Mouse (Mus musculus): ENCODE measurements around the gene Sco2. TPM values are rescaled to one million over a fixed set of nuclear protein-coding genes. Genes with fewer than 3 reads are reported as not detected.

The Sco2 gene
- polyA plus RNA-seq, 1 experiment from 2014 or later: 7.4 TPM

DNA sequence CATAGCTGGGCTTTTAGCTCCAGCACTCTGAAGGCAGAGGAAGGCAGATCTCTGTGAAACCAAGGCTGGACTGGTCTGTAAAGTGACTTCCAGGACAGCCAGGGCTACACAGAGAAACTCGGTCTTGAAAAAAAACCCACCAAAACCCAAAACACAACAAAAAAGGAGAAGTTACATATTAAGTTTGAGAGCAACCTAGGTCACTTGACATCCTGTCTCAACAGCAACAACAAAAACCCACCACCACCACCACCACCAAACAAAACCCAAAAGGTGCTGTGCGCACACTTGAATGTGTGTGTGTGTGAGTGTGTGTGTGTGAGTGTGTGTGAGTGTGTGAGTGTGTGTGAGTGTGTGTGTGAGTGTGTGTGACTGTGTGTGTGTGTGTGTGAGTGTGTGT is 34.0 kb downstream of the Sco2 start:
- no peak for DNase-seq (ENCODE audit: low spot score)
- WGBS: 89% methylated on average over 2 of the region's 2 CpGs

DNA sequence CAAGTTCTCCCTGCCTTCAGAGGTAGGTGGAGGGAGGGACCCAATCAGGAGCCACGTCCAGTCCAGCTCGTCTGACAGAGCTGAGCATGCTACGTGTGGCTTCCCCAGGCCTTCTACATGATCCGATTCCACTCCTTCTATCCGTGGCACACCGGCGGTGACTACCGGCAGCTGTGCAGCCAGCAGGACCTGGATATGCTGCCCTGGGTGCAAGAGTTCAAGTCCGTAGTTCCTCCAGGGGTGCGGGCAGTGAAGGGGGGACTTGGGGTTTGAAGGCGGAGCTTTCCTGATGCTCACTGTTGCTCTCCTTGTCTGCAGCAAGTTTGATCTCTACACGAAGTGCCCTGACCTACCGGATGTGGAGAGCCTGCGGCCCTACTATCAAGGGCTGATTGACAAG is 37.2 kb downstream of the Sco2 start:
- Histone ChIP-seq H3K27me3 (ENCODE audit: low read depth, poor library complexity, severe bottlenecking) (no peaks in the 10 kb centered on the region), H3K36me3 (no peaks in the 10 kb centered on the region), H3K4me1 (no peaks in the 10 kb centered on the region), H3K9me3 (replicated peaks) (no peaks in the 10 kb centered on the region), H3K4me3 (no peak overlapping the region), H3K27ac (no peak overlapping the region)
- 86% methylated on average over 14 of the region's 14 CpGs for WGBS
- no peak for DNase-seq (ENCODE audit: low spot score)

More for the DNA sequence above, 34.0 kb downstream of the Sco2 start:
- H3K36me3 ChIP-seq: no peaks in the 10 kb centered on the region
- no peaks in the 10 kb centered on the region for H3K9me3 ChIP-seq (replicated peaks)
- no peak overlapping the region for H3K27ac ChIP-seq
- no peaks in the 10 kb centered on the region for H3K4me1 ChIP-seq
- H3K27me3 ChIP-seq (ENCODE audit: low read depth, poor library complexity, severe bottlenecking): no peaks in the 10 kb centered on the region
- no peak overlapping the region for H3K4me3 ChIP-seq

DNA sequence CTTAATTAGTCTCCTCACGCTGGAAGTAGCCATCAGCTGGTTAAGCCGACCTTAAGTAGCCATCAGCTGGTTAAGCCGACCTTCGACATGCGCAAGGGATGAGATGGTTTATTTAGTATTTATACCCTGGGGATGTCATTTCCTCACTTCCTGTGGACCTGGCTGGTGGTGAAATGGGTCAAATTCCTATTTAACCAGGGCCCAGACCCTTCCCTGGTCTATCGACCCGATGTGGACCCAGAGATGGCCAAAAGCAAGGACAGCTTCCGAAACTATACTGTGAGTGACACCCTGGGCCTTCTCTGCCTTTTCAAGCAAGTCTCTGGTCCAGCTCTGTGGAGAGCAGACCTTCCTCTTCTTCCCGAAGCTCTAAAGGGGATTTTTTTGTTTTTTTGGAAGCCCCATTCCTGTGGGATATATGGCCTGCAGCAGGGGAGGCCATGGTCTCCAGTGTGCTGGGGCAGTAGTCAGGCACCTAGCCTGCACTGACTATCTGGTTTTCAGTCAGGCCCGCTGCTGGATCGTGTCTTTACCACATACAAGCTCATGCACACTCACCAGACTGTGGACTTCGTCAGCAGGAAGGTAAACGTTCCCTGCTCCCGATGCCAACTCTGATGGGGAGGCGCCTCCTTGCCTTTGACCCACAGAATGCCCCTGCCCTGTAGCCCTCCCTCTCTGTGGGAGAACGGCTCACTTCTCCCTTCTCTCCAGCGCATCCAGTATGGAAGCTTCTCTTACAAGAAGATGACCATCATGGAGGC is 38.7 kb downstream of the Sco2 start:
- H3K4me3 ChIP-seq: no peak overlapping the region
- DNase-seq (ENCODE audit: low spot score): no peak
- no peaks in the 10 kb centered on the region for H3K27me3 ChIP-seq (ENCODE audit: low read depth, poor library complexity, severe bottlenecking)
- no peaks in the 10 kb centered on the region for H3K36me3 ChIP-seq
- 88% methylated on average over 17 of the region's 17 CpGs for WGBS
- no peaks in the 10 kb centered on the region for H3K4me1 ChIP-seq
- H3K27ac ChIP-seq: no peak overlapping the region
- H3K9me3 ChIP-seq (replicated peaks): no peaks in the 10 kb centered on the region

DNA sequence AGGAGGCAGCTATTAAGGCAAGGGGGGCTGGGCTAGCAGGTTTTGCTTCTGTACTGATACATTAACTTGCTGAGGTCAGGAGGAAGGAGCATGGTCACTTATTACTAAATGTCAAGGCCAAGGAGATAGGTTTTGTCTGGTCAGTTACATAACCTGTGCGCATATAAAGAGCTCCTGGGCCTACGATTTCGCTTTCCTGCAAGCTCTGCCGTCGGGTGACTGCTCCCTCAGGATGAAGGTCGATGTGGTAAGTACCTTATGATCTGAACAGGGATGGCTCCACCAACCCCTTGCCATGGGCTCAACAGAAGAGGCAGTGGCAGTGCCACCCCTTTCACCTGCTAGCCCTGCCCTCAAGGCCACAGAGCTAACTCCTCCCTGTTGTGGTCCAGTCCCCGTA is 39.4 kb downstream of the Sco2 start, which contains the start of gene Miox:
TSS of gene Miox (plus strand) at position 128 of the 400 bp plus-strand sequence.
- no peaks in the 10 kb centered on the region for H3K4me1 ChIP-seq
- no peaks in the 10 kb centered on the region for H3K9me3 ChIP-seq (replicated peaks)
- no peak within 1 kb of the TSS for H3K27ac ChIP-seq
- WGBS: 88% methylated on average over 7 of the region's 7 CpGs
- DNase-seq (ENCODE audit: low spot score): no peak
- H3K4me3 ChIP-seq: no peak within 1 kb of the TSS
- H3K36me3 ChIP-seq: no peaks in the 10 kb centered on the region
- no peaks in the 10 kb centered on the region for H3K27me3 ChIP-seq (ENCODE audit: low read depth, poor library complexity, severe bottlenecking)

DNA sequence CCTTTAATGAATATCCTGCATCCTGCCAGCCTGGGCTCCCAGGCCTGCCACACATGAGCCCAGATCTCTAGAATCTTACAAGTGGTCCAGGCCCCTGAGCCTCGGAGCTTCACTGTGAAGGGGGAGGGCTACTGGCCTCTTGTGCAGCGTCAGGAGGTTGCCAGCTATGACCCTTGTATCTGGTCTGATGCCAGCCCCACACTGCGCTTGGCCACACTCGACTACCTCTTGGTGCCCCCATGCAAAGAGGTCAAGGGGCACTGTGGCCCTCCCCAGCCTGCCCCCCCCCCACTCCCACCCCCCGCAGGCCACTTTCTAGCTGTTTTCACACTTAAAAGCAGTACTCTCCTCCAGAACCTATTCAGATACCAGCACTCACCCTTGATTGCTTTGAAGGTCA is 47.2 kb downstream of the Sco2 start:
- Histone ChIP-seq H3K4me1 (peaks cover 9% of the 10 kb centered on the region; the same call in 1 of the 2 replicates), H3K9me3 (replicated peaks) (no peaks in the 10 kb centered on the region)
- 67% methylated on average over 5 of the region's 5 CpGs for WGBS

DNA sequence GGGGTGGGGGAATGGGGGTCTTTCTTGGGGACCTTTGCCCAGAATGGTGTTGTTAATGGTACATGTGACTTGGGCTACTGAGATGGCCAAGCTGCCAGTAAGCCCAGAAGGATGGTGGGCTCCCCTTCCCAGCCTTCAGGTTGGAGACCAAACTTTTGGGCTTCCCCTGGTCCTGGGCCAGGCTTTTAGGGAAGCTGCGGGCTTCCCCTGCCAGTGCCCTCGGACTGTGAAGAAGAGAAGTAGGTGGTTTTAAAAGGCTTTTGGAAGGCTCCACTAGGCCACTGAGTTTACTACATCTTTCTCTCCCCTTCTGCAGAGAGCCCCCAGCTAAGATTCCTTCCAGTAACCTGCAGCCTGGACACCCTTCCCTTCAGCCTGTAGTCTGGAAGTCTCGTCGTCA is 50.0 kb downstream of the Sco2 start:
- 84% methylated on average over 4 of the region's 4 CpGs for WGBS
- Histone ChIP-seq H3K4me1 (peaks cover 9% of the 10 kb centered on the region; the same call in 1 of the 2 replicates), H3K36me3 (no peaks in the 10 kb centered on the region), H3K9me3 (replicated peaks) (no peaks in the 10 kb centered on the region), H3K27me3 (ENCODE audit: low read depth, poor library complexity, severe bottlenecking) (peaks cover 35% of the 10 kb centered on the region), H3K4me3 (no peak overlapping the region), H3K27ac (no peak overlapping the region)
- DNase-seq (ENCODE audit: low spot score): no peak

More for the DNA sequence above, 47.2 kb downstream of the Sco2 start:
- no peak overlapping the region for H3K27ac ChIP-seq
- H3K27me3 ChIP-seq (ENCODE audit: low read depth, poor library complexity, severe bottlenecking): peaks cover 30% of the 10 kb centered on the region
- no peaks in the 10 kb centered on the region for H3K36me3 ChIP-seq
- no peak for DNase-seq (ENCODE audit: low spot score)
- H3K4me3 ChIP-seq: no peak overlapping the region

DNA sequence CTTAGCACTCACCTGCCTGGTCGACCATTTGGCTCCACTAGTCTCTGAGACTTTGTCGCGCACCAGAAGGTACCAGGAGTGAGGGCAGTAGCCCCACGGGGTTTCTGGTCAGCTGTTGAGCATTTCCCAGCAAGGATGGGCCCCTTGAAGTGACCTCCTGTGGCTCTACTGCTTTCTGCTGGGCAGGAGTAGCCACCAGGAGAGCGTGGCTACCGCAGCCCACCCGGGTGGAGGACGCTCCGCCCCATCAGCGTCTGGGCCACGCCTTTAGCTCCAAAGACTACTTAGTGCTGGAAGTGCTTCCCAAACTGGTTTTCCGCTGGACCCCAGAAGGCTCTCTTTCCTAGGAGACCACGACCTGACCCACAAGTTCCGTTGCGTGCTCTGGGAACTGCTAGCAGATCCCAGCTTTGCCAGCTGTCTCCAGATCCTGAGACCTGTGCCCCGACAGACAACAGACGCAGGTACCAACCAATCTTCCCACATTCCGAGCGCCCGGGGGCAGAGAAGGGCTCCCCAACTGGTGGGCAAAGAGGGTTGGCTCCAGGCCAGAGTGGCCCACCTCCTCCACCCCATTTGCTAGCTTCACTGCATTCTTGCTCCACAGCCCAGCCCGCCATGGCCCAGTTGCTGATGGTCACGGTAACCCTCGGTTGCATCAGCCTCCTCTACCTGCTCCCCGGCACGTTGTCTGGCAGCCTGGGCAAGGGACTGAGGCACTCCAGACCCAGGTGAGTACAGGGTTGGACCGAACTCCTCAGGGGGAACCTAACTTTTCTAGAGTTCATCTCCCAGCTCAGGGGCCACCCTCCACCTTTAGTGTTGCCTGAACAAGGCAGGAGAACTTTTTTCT is 50.8 kb downstream of the Sco2 start, which contains the start of gene Adm2:
TSS of gene Adm2 (plus strand) at position 51 of the 853 bp plus-strand sequence.
- Histone ChIP-seq H3K36me3 (no peaks in the 10 kb centered on the region), H3K27ac (no peak within 1 kb of the TSS), H3K27me3 (ENCODE audit: low read depth, poor library complexity, severe bottlenecking) (peaks cover 35% of the 10 kb centered on the region), H3K9me3 (replicated peaks) (no peaks in the 10 kb centered on the region), H3K4me1 (peaks cover 9% of the 10 kb centered on the region; the same call in 1 of the 2 replicates), H3K4me3 (peak within 1 kb of the TSS; percentile 32)
- WGBS: 5% methylated on average over 26 of the region's 26 CpGs
- DNase-seq (ENCODE audit: low spot score): no peak

Other genes starting within 250 kb of the Sco2 start
- gene Hdac10, start 245.1 kb downstream of the Sco2 start, polyA plus RNA-seq (2016; fragmentation: Nextera tagmentation; extraction: Ambion mirVana): 13.0 and 13.8 TPM in 2 replicates
- 21.5 and 26.4 TPM in 2 replicates for gene Mapk12, start 233.1 kb downstream of the Sco2 start, polyA plus RNA-seq (2016; fragmentation: Nextera tagmentation; extraction: Ambion mirVana)
- gene Mapk11, start 224.2 kb downstream of the Sco2 start, polyA plus RNA-seq (2016; fragmentation: Nextera tagmentation; extraction: Ambion mirVana): 20.3 and 21.8 TPM in 2 replicates
- gene Plxnb2, start 193.1 kb downstream of the Sco2 start, polyA plus RNA-seq (2016; fragmentation: Nextera tagmentation; extraction: Ambion mirVana): 147 and 162 TPM in 2 replicates
- gene Dennd6b, start 177.3 kb downstream of the Sco2 start, polyA plus RNA-seq (2016; fragmentation: Nextera tagmentation; extraction: Ambion mirVana): 21.2 and 27.5 TPM in 2 replicates
- 15.4 and 21.2 TPM in 2 replicates for gene Ppp6r2, start 162.3 kb downstream of the Sco2 start, polyA plus RNA-seq (2016; fragmentation: Nextera tagmentation; extraction: Ambion mirVana)
- 71.9 and 80.9 TPM in 2 replicates for gene Sbf1, start 58.5 kb downstream of the Sco2 start, polyA plus RNA-seq (2016; fragmentation: Nextera tagmentation; extraction: Ambion mirVana)
- 0.11 and 0.18 TPM in 2 replicates for gene Adm2, start 51.1 kb downstream of the Sco2 start, polyA plus RNA-seq (2016; fragmentation: Nextera tagmentation; extraction: Ambion mirVana)
- not detected in 2 replicates for gene Miox, start 39.4 kb downstream of the Sco2 start, polyA plus RNA-seq (2016; fragmentation: Nextera tagmentation; extraction: Ambion mirVana)
- 40.8 and 45.1 TPM in 2 replicates for gene Lmf2, start 18.2 kb downstream of the Sco2 start, polyA plus RNA-seq (2016; fragmentation: Nextera tagmentation; extraction: Ambion mirVana)
- 197 and 200 TPM in 2 replicates for gene Ncaph2, start 18.1 kb downstream of the Sco2 start, polyA plus RNA-seq (2016; fragmentation: Nextera tagmentation; extraction: Ambion mirVana)
- gene Tymp, start 3.2 kb upstream of the Sco2 start, polyA plus RNA-seq (2016; fragmentation: Nextera tagmentation; extraction: Ambion mirVana): 1.2 and 1.5 TPM in 2 replicates
- gene Odf3b, start 5.4 kb upstream of the Sco2 start, polyA plus RNA-seq (2016; fragmentation: Nextera tagmentation; extraction: Ambion mirVana): 0.39 and 0.53 TPM in 2 replicates
- 0.08 TPM in 1 of 2 replicates, not detected in the other for gene Klhdc7b, start 11.1 kb upstream of the Sco2 start, polyA plus RNA-seq (2016; fragmentation: Nextera tagmentation; extraction: Ambion mirVana)
- not detected in 2 replicates for gene Syce3, start 36.7 kb upstream of the Sco2 start, polyA plus RNA-seq (2016; fragmentation: Nextera tagmentation; extraction: Ambion mirVana)
- 1.0 and 1.1 TPM in 2 replicates for gene Cpt1b, start 52.0 kb upstream of the Sco2 start, polyA plus RNA-seq (2016; fragmentation: Nextera tagmentation; extraction: Ambion mirVana)
- gene C730034F03Rik, start 55.7 kb upstream of the Sco2 start, polyA plus RNA-seq (2016; fragmentation: Nextera tagmentation; extraction: Ambion mirVana): 3.0 and 4.5 TPM in 2 replicates
- gene Gm44502, start 55.9 kb upstream of the Sco2 start, polyA plus RNA-seq (2016; fragmentation: Nextera tagmentation; extraction: Ambion mirVana): not detected in 2 replicates
- gene Chkb, start 56.1 kb upstream of the Sco2 start, polyA plus RNA-seq (2016; fragmentation: Nextera tagmentation; extraction: Ambion mirVana): 38.6 and 41.9 TPM in 2 replicates
- 1.6 and 2.5 TPM in 2 replicates for gene Mapk8ip2, start 80.1 kb upstream of the Sco2 start, polyA plus RNA-seq (2016; fragmentation: Nextera tagmentation; extraction: Ambion mirVana)
- gene Arsa, start 103.6 kb upstream of the Sco2 start, polyA plus RNA-seq (2016; fragmentation: Nextera tagmentation; extraction: Ambion mirVana): 9.6 and 11.2 TPM in 2 replicates
- 2.1 and 2.8 TPM in 2 replicates for gene Shank3, start 125.8 kb upstream of the Sco2 start, polyA plus RNA-seq (2016; fragmentation: Nextera tagmentation; extraction: Ambion mirVana)
- 0.10 TPM in 1 of 2 replicates, not detected in the other for gene Acr, start 194.5 kb upstream of the Sco2 start, polyA plus RNA-seq (2016; fragmentation: Nextera tagmentation; extraction: Ambion mirVana)
- gene Rabl2, start 218.1 kb upstream of the Sco2 start, polyA plus RNA-seq (2016; fragmentation: Nextera tagmentation; extraction: Ambion mirVana): 64.8 and 65.6 TPM in 2 replicates

Data from limb, embryonic 10.5 days (tissue).